ENCODE assay signal across 17 mouse cellular contexts in genomic region chr3:32658401-32658800, GRCm38 (mm10). TPM values are rescaled to one million over a fixed set of nuclear protein-coding genes. Genes with fewer than 3 reads are reported as not detected.
DNase-seq lines count a peak whose midpoint lies in the region; ATAC-seq and TF ChIP-seq lines count a peak whose summit lies in the region.
"Had no signal": no experiment of that assay in that cellular context is flagged by ENCODE, and none has a peak within 500 bp of the region (broad histone marks: within the 10 kb centered on the region; RNA-seq: fewer than 3 reads in every experiment).

No protein-coding gene starts in this region.

- H3K4me1 ChIP-seq in heart, adult 2 months (ENCODE audit: control insufficient read depth, insufficient read depth, low read length): peaks cover 2% of the 10 kb centered on the region; the same call in 1 of the 2 replicates
- H3K4me1 ChIP-seq in lung, embryonic 15.5 days: peaks cover 21% of the 10 kb centered on the region
- H3K4me1 ChIP-seq in liver, embryonic 14.5 days (replicated peaks; ENCODE audit: control insufficient read depth in 2 of 2, insufficient read depth in 2 of 2, low read length in 1 of 2): peaks cover 0 to 3% of the 10 kb centered on the region in 2 experiments; a peak in 2 of 4 replicates
- no peaks in the 10 kb centered on the region for H3K4me1 ChIP-seq in stomach, postnatal 0 days (replicated peaks; ENCODE audit: control insufficient read depth, insufficient read depth)
- H3K4me1 ChIP-seq: limb, embryonic 13.5 days had no signal

- no peak for TF ChIP-seq CTCF in heart, adult 2 months (IDR thresholded peaks at IDR 0.05)
- no peak for TF ChIP-seq CTCF in liver, embryonic 14.5 days (IDR thresholded peaks at IDR 0.05; ENCODE audit: low read depth)
- TF ChIP-seq CTCF in stomach, postnatal 0 days (IDR thresholded peaks at IDR 0.05; ENCODE audit: low read depth): no peak

- 22% methylated on average over 7 of the region's 7 CpGs for WGBS in heart, adult 2 months
- WGBS in lung, embryonic 15.5 days: 52% methylated on average over 7 of the region's 7 CpGs
- WGBS in liver, embryonic 14.5 days (ENCODE audit: insufficient replicate concordance): 42% methylated on average over 7 of the region's 7 CpGs
- 61% methylated on average over 7 of the region's 7 CpGs for WGBS in stomach, postnatal 0 days

- peak overlapping the region; percentile 48; the same call in 1 of the 2 replicates for H3K27ac ChIP-seq in heart, adult 2 months
- H3K27ac ChIP-seq in lung, embryonic 15.5 days: peak overlapping the region; percentile 15; the same call in 1 of the 2 replicates
- H3K27ac ChIP-seq in liver, embryonic 14.5 days: no peak overlapping the region
- no peak overlapping the region for H3K27ac ChIP-seq in stomach, postnatal 0 days (replicated peaks)
- H3K27ac ChIP-seq: hindbrain, embryonic 14.5 days; left cerebral cortex, adult 2 months; limb, embryonic 13.5 days had no signal

- no peaks in the 10 kb centered on the region for H3K36me3 ChIP-seq in heart, adult 2 months (ENCODE audit: control insufficient read depth, insufficient read depth, low read length)
- H3K36me3 ChIP-seq in lung, embryonic 15.5 days: no peaks in the 10 kb centered on the region
- no peaks in the 10 kb centered on the region for H3K36me3 ChIP-seq in liver, embryonic 14.5 days (replicated peaks; ENCODE audit: control insufficient read depth, insufficient read depth, low read depth)
- H3K36me3 ChIP-seq in stomach, postnatal 0 days (ENCODE audit: control insufficient read depth, insufficient read depth, low read length): no peaks in the 10 kb centered on the region
- H3K36me3 ChIP-seq: limb, embryonic 13.5 days had no signal

- peak overlapping the region; percentile 37 for H3K4me2 ChIP-seq in lung, embryonic 15.5 days
- peak overlapping the region; percentile 37 for H3K4me2 ChIP-seq in liver, embryonic 14.5 days (ENCODE audit: low read depth)
- peak overlapping the region; percentile 35 for H3K4me2 ChIP-seq in stomach, postnatal 0 days (replicated peaks; ENCODE audit: low read depth)
- H3K4me2 ChIP-seq: hindbrain, embryonic 14.5 days; limb, embryonic 13.5 days had no signal

- peak overlapping the region; percentile 49 for H3K4me3 ChIP-seq in heart, adult 2 months
- H3K4me3 ChIP-seq in lung, embryonic 15.5 days: peak overlapping the region; percentile 19; the same call in 1 of the 2 replicates
- H3K4me3 ChIP-seq in liver, embryonic 14.5 days (ENCODE audit: insufficient read depth in 1 of 2, low read depth in 2 of 2, low read length in 2 of 2): 0 out of 4 replicates have a peak overlapping the region, but pooled peaks of 1 of the 2 experiments have one; percentile 8
- peak overlapping the region; percentile 0; the same call in 1 of the 2 replicates for H3K4me3 ChIP-seq in stomach, postnatal 0 days (ENCODE audit: low read depth, low read length)
- H3K4me3 ChIP-seq: erythroblast, embryonic 14.5 days; left cerebral cortex, adult 2 months; limb, embryonic 13.5 days had no signal

- no peak for ATAC-seq in lung, embryonic 15.5 days (ENCODE audit: borderline replicate concordance, extremely low read depth, low FRiP score, low TSS enrichment)
- no peak for ATAC-seq in liver, embryonic 14.5 days (ENCODE audit: insufficient read depth)
- ATAC-seq in stomach, postnatal 0 days (ENCODE audit: low FRiP score, low TSS enrichment): no peak

- TF ChIP-seq EP300 in heart, adult 2 months (IDR thresholded peaks at IDR 0.05; ENCODE audit: insufficient read depth, low read depth, low read length): no peak
- TF ChIP-seq EP300 in liver, embryonic 14.5 days (IDR thresholded peaks at IDR 0.05; ENCODE audit: low read depth): no peak
- TF ChIP-seq EP300 in stomach, postnatal 0 days (optimal IDR thresholded peaks at IDR 0.05): no peak

- intact Hi-C loops in heart, adult 2 months (cut with DNase I): no loop called here

- peak overlapping the region; percentile 62 for H3K9ac ChIP-seq in heart, adult 2 months (ENCODE audit: low read depth, low read length)
- 0 out of 2 replicates have a peak overlapping the region, but pooled peaks have one; percentile 8 for H3K9ac ChIP-seq in lung, embryonic 15.5 days
- no peak overlapping the region for H3K9ac ChIP-seq in liver, embryonic 14.5 days (replicated peaks)
- H3K9ac ChIP-seq in stomach, postnatal 0 days (ENCODE audit: low read length): no peak overlapping the region
- H3K9ac ChIP-seq: hindbrain, embryonic 14.5 days; limb, embryonic 13.5 days had no signal

- H3K9me3 ChIP-seq in lung, embryonic 15.5 days: no peaks in the 10 kb centered on the region
- H3K9me3 ChIP-seq in liver, embryonic 14.5 days (ENCODE audit: control insufficient read depth, low read length): no peaks in the 10 kb centered on the region
- no peaks in the 10 kb centered on the region for H3K9me3 ChIP-seq in stomach, postnatal 0 days (ENCODE audit: control insufficient read depth, low read length)
- H3K9me3 ChIP-seq: limb, embryonic 13.5 days had no signal

- H3K27me3 ChIP-seq in heart, adult 2 months (ENCODE audit: control insufficient read depth, insufficient read depth, low read length): no peaks in the 10 kb centered on the region
- no peaks in the 10 kb centered on the region for H3K27me3 ChIP-seq in lung, embryonic 15.5 days
- no peaks in the 10 kb centered on the region for H3K27me3 ChIP-seq in liver, embryonic 14.5 days (ENCODE audit: control insufficient read depth, insufficient read depth, low read length)
- H3K27me3 ChIP-seq in stomach, postnatal 0 days (ENCODE audit: control insufficient read depth, insufficient read depth, low read length): no peaks in the 10 kb centered on the region
- H3K27me3 ChIP-seq: limb, embryonic 13.5 days had no signal

- no peak for DNase-seq in heart, adult 2 months
- DNase-seq in heart, adult 11 months: no peak
- DNase-seq in lung, postnatal 25 days (ENCODE audit: low spot score): no peak
- no peak for DNase-seq in liver, embryonic 14.5 days (ENCODE audit: low read depth in 3 of 3, low spot score in 3 of 3)
- no peak for DNase-seq in stomach, postnatal 0 days (ENCODE audit: low spot score)
- DNase-seq in right cerebral cortex, postnatal 4 days: no peak
- no peak for DNase-seq in cerebellum, adult 18-20 months
- DNase-seq: adrenal gland, adult 8-10 months; cerebellum, postnatal 14 days; gastrocnemius, postnatal 36 days; kidney, adult 8-10 months; right cerebral cortex, adult 18-20 months had no signal

- TF ChIP-seq POLR2A in heart, adult 2 months (IDR thresholded peaks at IDR 0.05; ENCODE audit: insufficient read depth, low read depth, low read length): no peak

- H3K79me2 ChIP-seq in heart, adult 2 months (replicated peaks; ENCODE audit: control insufficient read depth, insufficient read depth, low read length): no peaks in the 10 kb centered on the region

RNA-seq across cellular contexts. Expression of gene Gnb4, which starts 42.0 kb away (rescaled TPM):
- total RNA-seq in heart, adult 2 months (2021): 10 to 100 TPM; 12.4 to 15.5 TPM
- polyA plus RNA-seq in heart, adult 2 months (2012; rRNA removed): 18.5 and 36.0 TPM in 2 replicates
- 82.3 and 82.5 TPM in 2 replicates for polyA plus RNA-seq in lung, embryonic 15.5 days (2015; fragmentation: Nextera tagmentation; extraction: Ambion mirVana)
- 3.2 and 4.1 TPM in 2 replicates for polyA plus RNA-seq in liver, embryonic 14.5 days (2012; rRNA removed)
- polyA plus RNA-seq in liver, embryonic 14.5 days (2014; fragmentation: Nextera tagmentation; extraction: Ambion mirVana): 6.9 and 8.8 TPM in 2 replicates
- polyA plus RNA-seq in stomach, postnatal 0 days (2015; fragmentation: Nextera tagmentation; extraction: Ambion mirVana): 39.5 and 42.6 TPM in 2 replicates

RNA-seq across cellular contexts. Expression of gene Actl6a, which starts 47.7 kb away (rescaled TPM):
- 10 to 100 TPM; 22.1 to 22.9 TPM for total RNA-seq in heart, adult 2 months (2021)
- 11.1 and 18.1 TPM in 2 replicates for polyA plus RNA-seq in heart, adult 2 months (2012; rRNA removed)
- 174 and 181 TPM in 2 replicates for polyA plus RNA-seq in lung, embryonic 15.5 days (2015; fragmentation: Nextera tagmentation; extraction: Ambion mirVana)
- 25.4 and 31.0 TPM in 2 replicates for polyA plus RNA-seq in liver, embryonic 14.5 days (2012; rRNA removed)
- 73.7 and 79.8 TPM in 2 replicates for polyA plus RNA-seq in liver, embryonic 14.5 days (2014; fragmentation: Nextera tagmentation; extraction: Ambion mirVana)
- 58.0 and 58.6 TPM in 2 replicates for polyA plus RNA-seq in stomach, postnatal 0 days (2015; fragmentation: Nextera tagmentation; extraction: Ambion mirVana)

Comparison
In these comparisons a context has a peak if more than half of its experiments do, and no peak if none do; other contexts are left out.
1. H3K27ac ChIP-seq: peak in heart, adult 2 months (single experiment) and lung, embryonic 15.5 days (single experiment); none in liver, embryonic 14.5 days (single experiment) and stomach, postnatal 0 days (single experiment).
2. H3K9ac ChIP-seq: peak in heart, adult 2 months (single experiment) and lung, embryonic 15.5 days (single experiment); none in liver, embryonic 14.5 days (single experiment) and stomach, postnatal 0 days (single experiment).
3. Peak in every context shown above with its lines, with median percentiles within 50 percentile points of each other: H3K4me2 ChIP-seq.